Mouse (Mus musculus): Measurements from ENCODE around the gene Ak3. TPM values are rescaled to one million over a fixed set of nuclear protein-coding genes. Genes with fewer than 3 reads are reported as not detected.

Gene Ak3
- polyA plus RNA-seq (2016; fragmentation: Nextera tagmentation; extraction: Ambion mirVana) = 65.4 and 72.9 TPM in 2 replicates

DNA sequence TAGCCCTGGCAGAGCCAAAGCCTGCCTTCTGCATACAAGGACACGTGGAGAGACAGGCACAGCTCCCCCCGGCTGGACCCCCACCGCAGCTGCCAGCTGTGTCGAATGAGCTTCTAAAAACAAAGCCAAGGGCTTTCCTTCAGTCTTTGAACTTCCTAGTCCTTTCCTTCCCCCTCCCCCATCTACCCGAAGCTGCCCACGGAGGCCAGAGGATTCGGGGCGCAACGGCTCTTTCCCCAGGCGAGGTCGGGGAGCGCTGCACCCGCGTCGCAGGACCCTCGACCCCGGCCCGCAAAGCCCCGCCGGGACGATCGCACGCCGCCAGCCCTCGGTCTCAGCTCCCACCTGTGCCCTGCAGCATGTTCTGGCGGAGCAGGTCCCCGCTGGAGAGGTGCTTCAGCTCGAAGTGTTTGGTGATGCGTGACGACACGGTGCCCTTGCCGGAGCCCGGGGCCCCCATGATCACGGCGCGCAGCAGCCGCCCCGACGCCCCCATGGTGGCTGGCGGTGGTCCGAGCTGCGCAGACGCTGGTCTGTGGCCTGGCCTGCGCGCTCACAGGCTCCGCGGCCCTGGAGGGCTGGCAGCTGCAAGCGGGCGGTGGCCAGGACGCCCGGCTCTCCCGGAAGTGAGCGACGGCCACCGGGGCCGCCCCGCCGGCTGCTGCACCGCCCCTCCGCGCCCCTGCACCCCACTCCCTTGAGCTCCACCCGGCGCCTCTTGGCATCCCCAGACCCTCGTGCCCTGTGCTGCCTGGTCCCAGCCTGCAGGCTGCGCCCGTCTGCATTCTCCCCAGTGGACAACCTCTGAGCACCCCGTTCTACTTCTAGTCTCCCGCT, at the start of gene Ak3:
TSS of gene Ak3 (minus strand) at position 628 of the 837 bp plus-strand sequence.
- WGBS = under 1% methylated on average over 68 of the region's 68 CpGs

DNA sequence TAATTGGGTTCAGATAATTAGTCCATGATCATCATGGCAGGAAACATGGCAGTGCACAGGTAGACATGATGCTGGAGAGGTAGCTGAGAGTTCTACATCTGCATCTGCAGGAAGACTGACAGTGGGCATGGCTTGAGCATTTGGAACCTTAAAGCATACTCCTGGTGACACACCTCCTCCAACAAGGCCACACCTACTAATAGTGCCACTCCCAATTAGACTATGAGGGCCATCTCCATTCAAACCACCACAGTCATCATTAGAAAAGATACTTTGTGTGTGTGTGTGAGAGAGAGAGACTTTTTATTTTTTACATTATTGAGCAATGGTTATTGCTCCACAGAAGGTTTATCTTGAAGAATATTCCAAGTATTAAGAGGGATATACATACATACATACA, 44.4 kb upstream of the Ak3 start:
- no peaks in the 10 kb centered on the region for H3K9me3 ChIP-seq
- H3K4me3 ChIP-seq = no peak overlapping the region

More for the DNA sequence above, at the start of gene Ak3:
- Histone ChIP-seq H3K36me3 (no peaks in the 10 kb centered on the region), H3K9me3 (no peaks in the 10 kb centered on the region), H3K4me3 (peak within 1 kb of the TSS; percentile 83), H3K27ac (peak within 1 kb of the TSS; percentile 97), H3K27me3 (ENCODE audit: insufficient read depth, poor library complexity, severe bottlenecking) (no peaks in the 10 kb centered on the region), H3K4me1 (replicated peaks) (peaks cover 49% of the 10 kb centered on the region)
- peak; percentile 80 for DNase-seq (ENCODE audit: low spot score)

DNA sequence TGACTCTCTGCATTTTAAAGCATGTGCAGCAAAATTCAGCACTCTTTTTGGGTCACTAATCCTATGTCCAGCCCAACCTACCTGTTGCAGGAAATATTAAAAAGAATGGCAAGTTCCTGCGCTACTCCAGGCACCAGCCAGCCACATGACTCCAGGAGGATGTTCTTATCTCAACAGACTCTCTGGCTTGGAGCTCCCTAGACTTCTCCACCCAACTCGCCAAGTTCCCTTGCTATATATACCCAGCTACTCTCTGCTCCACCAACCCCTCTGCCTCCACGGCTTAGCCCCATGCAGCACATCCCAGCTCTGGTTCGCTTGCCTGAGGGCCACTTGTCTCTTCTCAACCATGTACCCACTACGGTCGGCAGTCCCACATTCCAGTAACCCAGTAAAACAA, 40.9 kb upstream of the Ak3 start:
- Histone ChIP-seq H3K4me3 (no peak overlapping the region), H3K9me3 (no peaks in the 10 kb centered on the region), H3K36me3 (no peaks in the 10 kb centered on the region), H3K27ac (no peak overlapping the region), H3K27me3 (ENCODE audit: insufficient read depth, poor library complexity, severe bottlenecking) (no peaks in the 10 kb centered on the region), H3K4me1 (replicated peaks) (no peaks in the 10 kb centered on the region)
- WGBS = 84% methylated on average over 6 of the region's 6 CpGs
- DNase-seq (ENCODE audit: low spot score) = no peak

More for the DNA sequence above, 44.4 kb upstream of the Ak3 start:
- no peaks in the 10 kb centered on the region for H3K27me3 ChIP-seq (ENCODE audit: insufficient read depth, poor library complexity, severe bottlenecking)
- H3K4me1 ChIP-seq (replicated peaks) = no peaks in the 10 kb centered on the region
- no peaks in the 10 kb centered on the region for H3K36me3 ChIP-seq
- H3K27ac ChIP-seq = no peak overlapping the region
- DNase-seq (ENCODE audit: low spot score) = no peak

DNA sequence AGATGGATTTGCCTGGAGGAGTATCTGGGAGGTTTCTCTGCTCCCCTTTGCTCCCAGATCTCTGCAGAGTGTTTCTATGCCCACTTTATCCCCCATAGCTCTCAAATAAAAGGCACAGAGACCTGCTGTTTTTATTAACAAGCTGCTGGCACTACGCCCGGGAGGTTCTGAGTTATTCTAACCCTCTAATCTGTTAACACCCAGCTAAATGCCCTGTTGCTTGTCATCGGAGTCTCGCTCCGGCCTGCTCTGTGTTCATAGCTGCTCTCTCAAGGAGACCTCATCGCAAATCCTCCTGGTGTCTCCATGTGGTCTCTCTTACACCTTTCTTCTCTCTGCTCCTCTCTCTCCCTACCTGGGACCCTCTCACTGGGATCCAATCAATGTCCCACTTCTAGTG, 27.0 kb upstream of the Ak3 start:
- Histone ChIP-seq H3K4me1 (replicated peaks) (no peaks in the 10 kb centered on the region), H3K27ac (no peak overlapping the region), H3K9me3 (no peaks in the 10 kb centered on the region), H3K36me3 (no peaks in the 10 kb centered on the region), H3K27me3 (ENCODE audit: insufficient read depth, poor library complexity, severe bottlenecking) (no peaks in the 10 kb centered on the region), H3K4me3 (no peak overlapping the region)
- WGBS = 83% methylated on average over 6 of the region's 6 CpGs
- DNase-seq (ENCODE audit: low spot score) = no peak

DNA sequence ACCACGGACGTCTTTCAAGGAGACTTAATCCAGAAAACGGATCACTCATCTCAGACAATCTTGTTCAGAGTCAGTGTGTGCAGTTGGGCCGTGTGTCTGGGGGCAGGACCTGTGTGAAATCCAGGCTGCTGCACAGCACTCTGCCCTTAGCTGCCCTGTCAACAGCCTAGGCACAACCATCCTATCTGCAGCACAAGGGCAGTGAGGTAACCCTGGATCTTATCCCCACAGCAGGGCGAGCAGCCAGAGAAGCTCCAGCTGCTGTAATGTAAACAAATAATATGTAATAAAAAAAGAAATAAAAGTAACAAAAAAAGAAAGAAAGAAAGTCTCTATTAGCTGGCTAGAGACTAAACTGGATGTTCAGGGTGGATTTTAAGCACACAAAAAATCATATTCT, 21.4 kb upstream of the Ak3 start:
- no peak overlapping the region for H3K4me3 ChIP-seq
- 82% methylated on average over 5 of the region's 5 CpGs for WGBS
- no peak overlapping the region for H3K27ac ChIP-seq
- DNase-seq (ENCODE audit: low spot score) = no peak
- no peaks in the 10 kb centered on the region for H3K36me3 ChIP-seq
- no peaks in the 10 kb centered on the region for H3K27me3 ChIP-seq (ENCODE audit: insufficient read depth, poor library complexity, severe bottlenecking)
- no peaks in the 10 kb centered on the region for H3K9me3 ChIP-seq
- peaks cover 16% of the 10 kb centered on the region for H3K4me1 ChIP-seq (replicated peaks)

DNA sequence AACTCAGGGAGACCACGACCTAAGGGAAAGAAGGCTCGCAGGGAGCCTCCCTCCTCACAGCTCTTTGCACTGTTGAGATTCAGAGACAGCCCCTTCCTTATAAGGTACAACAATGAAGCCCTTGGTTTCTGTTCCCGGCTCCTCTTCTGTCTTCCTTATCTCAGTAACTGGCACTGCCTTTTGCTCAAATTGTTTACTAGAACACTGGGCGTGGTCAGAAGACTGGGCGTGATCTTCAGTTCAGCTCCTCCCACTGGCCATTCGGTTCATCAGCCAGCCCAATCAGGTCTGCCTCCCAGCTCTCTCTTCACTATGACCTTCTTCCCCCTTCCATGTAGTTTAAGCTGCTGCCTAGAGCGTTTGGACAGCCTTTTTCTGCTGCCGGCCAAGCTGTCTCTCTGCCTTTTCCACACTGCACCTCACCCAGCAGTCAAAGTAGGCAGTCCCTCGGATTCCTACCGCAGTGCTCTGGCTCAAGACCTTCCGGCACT, 19.3 kb upstream of the Ak3 start:
- DNase-seq (ENCODE audit: low spot score) = peak; percentile 51
- no peaks in the 10 kb centered on the region for H3K27me3 ChIP-seq (ENCODE audit: insufficient read depth, poor library complexity, severe bottlenecking)
- 16% methylated on average over 11 of the region's 11 CpGs for WGBS
- H3K36me3 ChIP-seq = no peaks in the 10 kb centered on the region
- H3K27ac ChIP-seq = peak overlapping the region; percentile 42
- H3K4me3 ChIP-seq = peak overlapping the region; percentile 36
- no peaks in the 10 kb centered on the region for H3K9me3 ChIP-seq
- H3K4me1 ChIP-seq (replicated peaks) = peaks cover 19% of the 10 kb centered on the region

DNA sequence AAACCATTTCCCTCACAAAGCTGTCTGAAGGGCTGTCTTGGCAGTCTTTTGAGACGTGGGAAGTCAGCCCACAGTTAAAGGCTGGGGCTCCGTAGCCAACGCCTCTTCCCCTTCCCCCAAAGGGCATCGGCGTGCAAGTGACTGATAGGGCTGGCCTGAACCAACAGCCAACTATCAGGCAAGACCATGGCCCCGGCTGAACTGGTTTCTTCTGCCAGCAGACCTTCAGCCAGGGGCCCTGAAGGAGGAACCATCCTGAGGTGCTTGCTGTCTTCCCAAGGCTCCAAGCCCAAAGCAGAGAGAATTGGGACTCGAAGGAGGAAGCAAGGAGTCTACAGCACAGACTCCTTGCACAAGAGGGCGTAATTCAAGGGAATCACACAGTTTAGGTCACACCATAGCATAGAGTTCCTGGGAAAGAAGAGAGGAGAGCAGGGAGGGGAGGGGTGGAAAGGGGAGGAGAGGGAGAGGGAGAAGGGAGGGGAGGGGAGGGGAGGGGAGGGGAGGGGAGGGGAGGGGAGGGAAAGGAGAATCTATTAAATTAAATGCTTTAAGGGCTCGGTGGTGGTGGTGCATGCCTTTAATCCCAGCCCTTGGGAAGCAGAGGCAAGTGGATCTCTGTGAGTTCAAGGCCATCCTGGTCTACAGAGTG, 16.8 kb upstream of the Ak3 start:
- 68% methylated on average over 9 of the region's 9 CpGs for WGBS
- Histone ChIP-seq H3K4me3 (no peak overlapping the region), H3K36me3 (no peaks in the 10 kb centered on the region), H3K27me3 (ENCODE audit: insufficient read depth, poor library complexity, severe bottlenecking) (no peaks in the 10 kb centered on the region), H3K9me3 (no peaks in the 10 kb centered on the region), H3K4me1 (replicated peaks) (peaks cover 27% of the 10 kb centered on the region), H3K27ac (peak overlapping the region; percentile 72)
- DNase-seq (ENCODE audit: low spot score) = no peak

DNA sequence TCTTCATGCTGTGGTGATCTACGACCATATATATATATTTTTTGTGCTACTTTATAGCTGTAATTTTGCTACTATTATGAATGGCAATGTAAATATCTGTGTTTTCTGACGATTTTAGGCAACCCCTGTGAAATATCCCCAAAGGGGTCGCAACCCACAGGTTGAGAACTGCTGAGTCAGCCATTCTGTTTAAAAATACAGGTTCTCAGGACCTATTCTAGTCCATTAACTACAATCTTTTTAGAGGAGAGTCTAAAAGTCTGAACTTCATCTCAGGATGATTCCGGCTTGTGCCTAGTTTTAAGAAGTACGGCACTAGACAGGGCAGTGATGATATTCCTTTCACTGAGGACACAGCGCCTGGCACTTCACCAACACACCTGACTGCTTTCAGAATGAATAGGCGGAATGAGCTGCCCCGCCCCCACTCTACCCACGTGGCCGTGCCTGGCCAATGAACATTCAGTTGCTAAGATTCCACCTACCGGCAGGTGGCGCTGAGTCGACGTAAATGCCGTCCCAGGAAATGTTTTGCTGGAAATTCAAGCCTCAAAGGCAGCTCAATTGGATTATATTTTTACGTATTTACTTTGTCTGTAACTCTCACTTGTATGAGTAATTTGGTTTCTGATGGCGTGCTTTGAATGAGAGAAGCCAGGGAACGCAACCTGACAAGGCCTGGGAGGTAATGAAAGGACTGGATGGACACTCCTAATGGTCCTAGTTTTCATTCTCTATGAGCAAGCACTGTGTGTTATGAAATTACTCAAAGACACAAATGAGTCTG, 16.0 kb upstream of the Ak3 start:
- no peaks in the 10 kb centered on the region for H3K36me3 ChIP-seq
- no peaks in the 10 kb centered on the region for H3K9me3 ChIP-seq
- peak overlapping the region; percentile 27 for H3K4me3 ChIP-seq
- peak overlapping the region; percentile 72; the same call in 1 of the 2 replicates for H3K27ac ChIP-seq
- H3K4me1 ChIP-seq (replicated peaks) = peaks cover 27% of the 10 kb centered on the region
- no peaks in the 10 kb centered on the region for H3K27me3 ChIP-seq (ENCODE audit: insufficient read depth, poor library complexity, severe bottlenecking)
- peak; percentile 89 for DNase-seq (ENCODE audit: low spot score)
- 21% methylated on average over 18 of the region's 18 CpGs for WGBS

DNA sequence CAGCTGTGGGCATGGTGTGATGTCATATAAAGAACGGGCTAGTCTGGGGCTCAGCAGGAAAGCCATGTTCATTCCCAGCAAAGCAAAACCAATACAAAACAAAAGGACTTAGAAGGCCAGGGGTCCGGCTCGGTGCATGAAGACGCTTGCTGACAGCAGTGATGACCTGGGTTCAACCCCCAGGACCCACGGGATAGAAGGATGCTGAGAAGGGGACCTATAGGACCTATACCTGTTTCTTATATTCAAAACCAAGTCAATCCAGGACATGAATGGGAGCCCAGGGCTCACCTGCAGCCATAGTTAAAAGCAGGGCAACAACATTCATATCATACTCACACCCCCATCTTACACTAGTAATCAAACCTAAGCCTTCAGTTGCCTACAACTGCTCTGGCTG, 15.2 kb upstream of the Ak3 start:
- no peak for DNase-seq (ENCODE audit: low spot score)
- H3K36me3 ChIP-seq = no peaks in the 10 kb centered on the region
- H3K27me3 ChIP-seq (ENCODE audit: insufficient read depth, poor library complexity, severe bottlenecking) = no peaks in the 10 kb centered on the region
- 76% methylated on average over 5 of the region's 5 CpGs for WGBS
- H3K4me3 ChIP-seq = no peak overlapping the region
- H3K27ac ChIP-seq = no peak overlapping the region
- H3K9me3 ChIP-seq = no peaks in the 10 kb centered on the region
- H3K4me1 ChIP-seq (replicated peaks) = peaks cover 27% of the 10 kb centered on the region

DNA sequence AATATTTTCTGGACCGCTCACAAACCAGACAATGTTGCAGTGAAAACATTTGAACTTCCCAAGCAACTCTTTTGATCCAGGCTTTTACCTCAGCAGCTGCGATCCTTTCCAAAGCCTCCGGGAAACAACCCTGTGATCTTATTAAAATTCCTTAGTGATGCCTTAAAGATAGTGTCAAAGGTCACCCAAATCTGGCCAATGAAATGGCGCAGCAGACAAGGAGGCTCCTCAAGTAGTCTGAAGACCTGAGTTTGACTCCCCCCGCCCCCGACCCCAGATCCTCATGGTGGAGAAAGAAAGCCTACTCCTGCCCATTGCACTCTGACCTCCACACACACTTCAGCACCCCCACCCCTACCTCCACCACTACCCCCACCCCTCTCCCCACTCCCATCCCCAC, 12.5 kb upstream of the Ak3 start:
- 25% methylated on average over 6 of the region's 6 CpGs for WGBS
- DNase-seq (ENCODE audit: low spot score) = peak; percentile 33

DNA sequence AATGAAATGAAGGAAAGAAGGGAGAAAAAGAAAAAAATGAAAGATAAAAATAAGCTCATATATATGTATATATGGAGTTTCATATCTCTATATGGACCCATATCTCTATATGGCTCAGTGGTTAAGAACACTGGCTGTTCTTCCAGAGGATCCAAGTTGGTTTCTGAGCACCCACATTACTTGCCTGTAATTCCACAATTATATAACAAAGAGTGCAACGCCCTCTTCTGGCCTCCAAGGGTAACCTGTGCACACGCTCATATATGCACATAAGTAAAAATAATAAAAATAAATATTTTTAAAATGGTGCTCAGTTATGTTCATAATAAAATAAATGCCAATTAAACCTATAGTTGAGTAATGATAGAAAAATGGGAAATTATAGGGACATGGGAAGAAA, 11.9 kb upstream of the Ak3 start:
- no peak overlapping the region for H3K4me3 ChIP-seq
- no peaks in the 10 kb centered on the region for H3K36me3 ChIP-seq
- WGBS = 85% methylated on average over 2 of the region's 2 CpGs
- no peaks in the 10 kb centered on the region for H3K27me3 ChIP-seq (ENCODE audit: insufficient read depth, poor library complexity, severe bottlenecking)
- no peaks in the 10 kb centered on the region for H3K9me3 ChIP-seq
- no peak overlapping the region for H3K27ac ChIP-seq
- DNase-seq (ENCODE audit: low spot score) = no peak
- peaks cover 15% of the 10 kb centered on the region for H3K4me1 ChIP-seq (replicated peaks)

More for the DNA sequence above, 12.5 kb upstream of the Ak3 start:
- no peaks in the 10 kb centered on the region for H3K9me3 ChIP-seq
- peaks cover 15% of the 10 kb centered on the region for H3K4me1 ChIP-seq (replicated peaks)
- H3K36me3 ChIP-seq = no peaks in the 10 kb centered on the region
- H3K27ac ChIP-seq = no peak overlapping the region
- H3K4me3 ChIP-seq = no peak overlapping the region
- H3K27me3 ChIP-seq (ENCODE audit: insufficient read depth, poor library complexity, severe bottlenecking) = no peaks in the 10 kb centered on the region

DNA sequence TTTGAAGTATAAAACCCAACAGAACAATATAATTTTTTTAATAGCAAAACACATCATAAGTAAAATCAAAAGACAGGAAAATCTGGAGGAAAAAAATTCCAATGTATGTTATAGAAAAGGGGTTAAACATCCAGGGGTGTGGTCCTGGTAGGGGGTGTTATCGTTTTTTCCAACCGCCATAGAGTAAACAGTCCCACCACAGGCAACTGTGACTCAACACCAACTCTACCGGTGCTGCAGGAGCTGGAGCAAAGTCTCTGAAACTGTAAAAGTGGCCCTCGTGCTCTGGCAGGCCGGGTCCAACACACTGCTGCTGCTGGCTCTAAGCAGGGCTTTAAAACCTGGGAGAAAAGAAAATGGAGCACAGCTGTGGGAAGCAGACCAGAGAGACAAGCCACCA, 11.0 kb upstream of the Ak3 start:
- WGBS = 84% methylated on average over 5 of the region's 5 CpGs

More for the DNA sequence above, 11.0 kb upstream of the Ak3 start:
- no peak overlapping the region for H3K4me3 ChIP-seq
- H3K27me3 ChIP-seq (ENCODE audit: insufficient read depth, poor library complexity, severe bottlenecking) = no peaks in the 10 kb centered on the region
- H3K9me3 ChIP-seq = no peaks in the 10 kb centered on the region
- H3K36me3 ChIP-seq = no peaks in the 10 kb centered on the region
- no peak for DNase-seq (ENCODE audit: low spot score)
- peaks cover 10% of the 10 kb centered on the region for H3K4me1 ChIP-seq (replicated peaks)
- H3K27ac ChIP-seq = no peak overlapping the region
